Mouse (Mus musculus) left cerebral cortex, adult 2 months (tissue): Measurements from ENCODE around the gene Sdc4. TPM values are rescaled to one million over a fixed set of nuclear protein-coding genes. Genes with fewer than 3 reads are reported as not detected.
A peak's percentile ranks its signal among the peaks of the same experiment; 100 is the strongest.

Experiments used
- DNase-seq, 2 experiments: peaks; one replicate each; pipeline ENCODE4 v3.0.0; 2021 to 2022; ENCODE audit warnings: low spot score in 2 of 2, mixed read lengths in 1 of 2; ENCODE audit errors: extremely low spot score in 1 of 2
- H3K27ac ChIP-seq: fragments of 200-600 bp; 2 replicates; pipeline ENCODE4 v1.8.1; 2022
- H3K4me3 ChIP-seq: fragments of 200-600 bp; 2 replicates; pipeline ENCODE4 v1.8.1; 2022
- CTCF ChIP-seq: fragments of 200-600 bp; IDR thresholded peaks from 2 replicates; pipeline ENCODE4 v1.8.1; 2022; ENCODE audit warnings: antibody characterized with exemption, mild to moderate bottlenecking, moderate library complexity
- intact Hi-C: fragments of 180-260 bp; cut with DNase I; formaldehyde crosslinking; loops from one replicate; pipeline ENCODE4 v1.15.1; 2025
- total RNA-seq, 2 experiments: library from RNA; stranded (reverse); gene quantifications; 2 replicates each; pipeline ENCODE4 v1.2.3; 2021

The Sdc4 gene
- total RNA-seq, 2 experiments from 2014 or later = 78.7 to 93.2 TPM

- TF ChIP-seq CTCF = no peak
- DNase-seq = no peak
- peak overlapping the region; percentile 48; the same call in 1 of the 2 replicates for H3K27ac ChIP-seq
Observed at GRCm38 (mm10) chr2:164436961-164437360, 6.7 kb downstream of the Sdc4 start.

GRCm38 (mm10) chr2:164436215-164436913, 7.3 kb downstream of the Sdc4 start:
- Histone ChIP-seq H3K27ac (peak overlapping the region; percentile 37; the same call in 1 of the 2 replicates), H3K4me3 (no peak overlapping the region)
- intact Hi-C loops = no loop called here
- no peak for TF ChIP-seq CTCF
- no peak for DNase-seq

More at GRCm38 (mm10) chr2:164436961-164437360, 6.7 kb downstream of the Sdc4 start:
- H3K4me3 ChIP-seq = no peak overlapping the region
- intact Hi-C loops = no loop called here

GRCm38 (mm10) chr2:164435216-164436090, 8.2 kb downstream of the Sdc4 start:
- no peak overlapping the region for H3K27ac ChIP-seq
- no peak overlapping the region for H3K4me3 ChIP-seq
- TF ChIP-seq CTCF = no peak
- DNase-seq = no peak
- intact Hi-C loops = no loop called here

GRCm38 (mm10) chr2:164434681-164435080, 9.0 kb downstream of the Sdc4 start:
- intact Hi-C loops = no loop called here
- no peak overlapping the region for H3K4me3 ChIP-seq
- TF ChIP-seq CTCF = no peak
- no peak overlapping the region for H3K27ac ChIP-seq
- no peak for DNase-seq

GRCm38 (mm10) chr2:164433278-164433895, 10.3 kb downstream of the Sdc4 start:
- TF ChIP-seq CTCF = no peak
- DNase-seq = no peak
- no peak overlapping the region for H3K27ac ChIP-seq
- intact Hi-C loops = no loop called here
- H3K4me3 ChIP-seq = no peak overlapping the region

GRCm38 (mm10) chr2:164432541-164433191, 11.0 kb downstream of the Sdc4 start:
- peak overlapping the region; percentile 32; the same call in 1 of the 2 replicates for H3K27ac ChIP-seq
- H3K4me3 ChIP-seq = no peak overlapping the region
- intact Hi-C loops = no loop called here
- no peak for DNase-seq
- no peak for TF ChIP-seq CTCF

GRCm38 (mm10) chr2:164431676-164432465, 11.8 kb downstream of the Sdc4 start:
- TF ChIP-seq CTCF = no peak
- intact Hi-C loops = no loop called here
- Histone ChIP-seq H3K4me3 (no peak overlapping the region), H3K27ac (no peak overlapping the region)
- no peak for DNase-seq

GRCm38 (mm10) chr2:164430697-164431096, 13.0 kb downstream of the Sdc4 start:
- Histone ChIP-seq H3K27ac (no peak overlapping the region), H3K4me3 (no peak overlapping the region)
- intact Hi-C loops = no loop called here
- DNase-seq = no peak
- no peak; the same call in 1 of the 2 replicates for TF ChIP-seq CTCF

GRCm38 (mm10) chr2:164429881-164430615, 13.6 kb downstream of the Sdc4 start:
- no peak for TF ChIP-seq CTCF
- no peak overlapping the region for H3K4me3 ChIP-seq
- intact Hi-C loops = no loop called here
- DNase-seq = no peak
- no peak overlapping the region for H3K27ac ChIP-seq

GRCm38 (mm10) chr2:164428451-164428850, 15.2 kb downstream of the Sdc4 start:
- Histone ChIP-seq H3K4me3 (no peak overlapping the region), H3K27ac (no peak overlapping the region)
- intact Hi-C loops = no loop called here
- no peak for DNase-seq
- no peak for TF ChIP-seq CTCF
